Mouse (Mus musculus) cerebellum, adult 11-12 months (tissue): ENCODE data around the gene Pax7.

Experiments used
- DNase-seq: peaks from one replicate; pipeline ENCODE4 v3.0.0; 2022

The Pax7 gene

GRCm38 (mm10) chr4:139810762-139811438, 22.4 kb downstream of the Pax7 start:
- no peak for DNase-seq

- DNase-seq, result no peak
These were observed 23.9 kb downstream of the Pax7 start for GRCm38 (mm10) chr4:139809381-139809820.

GRCm38 (mm10) chr4:139807820-139808219, 25.5 kb downstream of the Pax7 start:
- DNase-seq, result no peak

- DNase-seq, result no peak
These were observed 26.0 kb downstream of the Pax7 start for GRCm38 (mm10) chr4:139807191-139807808.

GRCm38 (mm10) chr4:139804896-139805295, 28.4 kb downstream of the Pax7 start:
- no peak for DNase-seq

- DNase-seq, result no peak
These were observed 29.3 kb downstream of the Pax7 start for GRCm38 (mm10) chr4:139803981-139804380.

GRCm38 (mm10) chr4:139799436-139800100, 33.8 kb downstream of the Pax7 start:
- DNase-seq, result no peak

GRCm38 (mm10) chr4:139797344-139797743, 36.0 kb downstream of the Pax7 start:
- no peak for DNase-seq

- no peak for DNase-seq
These were observed 37.2 kb downstream of the Pax7 start for GRCm38 (mm10) chr4:139796115-139796514.

GRCm38 (mm10) chr4:139791168-139791567, 42.2 kb downstream of the Pax7 start:
- DNase-seq, result no peak

- DNase-seq, result no peak
These were observed 43.6 kb downstream of the Pax7 start for GRCm38 (mm10) chr4:139789772-139790171.

- DNase-seq, result no peak
These were observed 50.3 kb downstream of the Pax7 start for GRCm38 (mm10) chr4:139782926-139783467.

- no peak for DNase-seq
These were observed 62.1 kb downstream of the Pax7 start for GRCm38 (mm10) chr4:139771125-139771631.

GRCm38 (mm10) chr4:139767823-139768222, 65.5 kb downstream of the Pax7 start:
- no peak for DNase-seq

GRCm38 (mm10) chr4:139767115-139767718, 66.1 kb downstream of the Pax7 start:
- no peak for DNase-seq

GRCm38 (mm10) chr4:139761911-139762310, 71.4 kb downstream of the Pax7 start:
- no peak for DNase-seq

GRCm38 (mm10) chr4:139760736-139761135, 72.6 kb downstream of the Pax7 start:
- DNase-seq, result no peak

- DNase-seq, result no peak
These were observed 74.6 kb downstream of the Pax7 start for GRCm38 (mm10) chr4:139758512-139759340.

GRCm38 (mm10) chr4:139756931-139757330, 76.4 kb downstream of the Pax7 start:
- no peak for DNase-seq

GRCm38 (mm10) chr4:139754148-139754710, 79.1 kb downstream of the Pax7 start:
- DNase-seq, result no peak

- DNase-seq, result no peak
These were observed 82.4 kb downstream of the Pax7 start for GRCm38 (mm10) chr4:139750926-139751325.
